ENCODE assay signal across 24 mouse cellular contexts in the genomic region with DNA sequence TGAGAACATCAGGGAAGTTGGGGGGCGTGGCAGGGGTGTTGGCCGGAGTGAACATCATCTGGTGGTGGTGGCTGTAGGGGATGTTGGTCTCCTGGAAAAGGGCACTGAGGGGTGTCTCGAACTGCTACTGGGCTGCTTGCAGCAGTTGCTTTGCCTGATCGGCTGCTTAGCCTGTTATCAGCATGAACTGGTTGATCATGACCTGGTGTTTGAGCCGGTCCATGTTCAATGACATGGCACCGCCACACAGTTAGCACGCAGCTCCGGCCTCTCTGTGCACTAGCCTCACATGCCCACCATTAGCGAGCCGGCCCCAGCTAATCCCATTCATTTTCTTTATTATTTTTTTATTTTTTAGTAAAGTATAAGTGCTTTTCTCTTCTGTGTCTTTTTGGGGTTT. TPM values are rescaled to one million over a fixed set of nuclear protein-coding genes. Genes with fewer than 3 reads are reported as not detected.
"Had no signal": no experiment of that assay in that cellular context is flagged by ENCODE, and none has a peak within 500 bp of the region (broad histone marks: within the 10 kb centered on the region; RNA-seq: fewer than 3 reads in every experiment).

No protein-coding gene starts in this region.

- ATAC-seq: midbrain, embryonic 15.5 days had no signal

- DNase-seq: lung, adult 18-20 months; lung, embryonic 14.5 days; lung, postnatal 10 days; lung, postnatal 36 days; right cerebral cortex, postnatal 14 days; thymus, adult 2 months; thymus, postnatal 25 days; thymus, postnatal 4 days had no signal

- H3K4me1 ChIP-seq: midbrain, embryonic 12.5 days; midbrain, embryonic 15.5 days; neural tube, embryonic 12.5 days; stomach, embryonic 15.5 days had no signal

- H3K27me3 ChIP-seq: midbrain, embryonic 12.5 days; midbrain, embryonic 15.5 days; neural tube, embryonic 12.5 days; stomach, embryonic 15.5 days had no signal

- H3K27ac ChIP-seq: liver, embryonic 14.5 days; macrophage; midbrain, embryonic 12.5 days; midbrain, embryonic 15.5 days; neural tube, embryonic 12.5 days; stomach, embryonic 15.5 days; stomach, postnatal 0 days had no signal

- H3K4me2 ChIP-seq: lung, embryonic 14.5 days; midbrain, embryonic 12.5 days; midbrain, embryonic 15.5 days; neural tube, embryonic 12.5 days; stomach, embryonic 15.5 days had no signal

- H3K9ac ChIP-seq: liver, embryonic 14.5 days; lung, embryonic 14.5 days; midbrain, embryonic 12.5 days; midbrain, embryonic 15.5 days; neural tube, embryonic 12.5 days; stomach, embryonic 15.5 days had no signal

- H3K36me3 ChIP-seq: midbrain, embryonic 12.5 days; midbrain, embryonic 15.5 days; neural tube, embryonic 12.5 days; stomach, embryonic 15.5 days had no signal

- H3K4me3 ChIP-seq: midbrain, embryonic 12.5 days; midbrain, embryonic 15.5 days; neural tube, embryonic 12.5 days; stomach, embryonic 15.5 days had no signal

- H3K9me3 ChIP-seq: midbrain, embryonic 12.5 days; midbrain, embryonic 15.5 days; neural tube, embryonic 12.5 days; stomach, embryonic 15.5 days had no signal

RNA-seq across cellular contexts. Expression of gene 1700057G04Rik, which starts 25.7 kb away (rescaled TPM):
- total RNA-seq: megakaryocyte, adult 5-6 weeks; midbrain, postnatal 0 days; neutrophil, adult 5-6 weeks had no signal
- polyA plus RNA-seq: liver, embryonic 14.5 days; liver, embryonic 16.5 days; lung, embryonic 14.5 days; lung, embryonic 16.5 days; macrophage; midbrain, embryonic 12.5 days; midbrain, embryonic 15.5 days; midbrain, postnatal 0 days; neural tube, embryonic 12.5 days; neural tube, embryonic 14.5 days; spleen, adult 2 months; stomach, embryonic 15.5 days; stomach, postnatal 0 days; thymus, adult 2 months; urinary bladder, adult 2 months had no signal

RNA-seq across cellular contexts. Expression of gene Plscr2, which starts 59.4 kb away (rescaled TPM):
- total RNA-seq: megakaryocyte, adult 5-6 weeks; monocyte, adult 5-6 weeks had no signal
- polyA plus RNA-seq: macrophage; neural tube, embryonic 14.5 days had no signal
